Mouse (Mus musculus) colon, adult 2 months (tissue): Measurements from ENCODE around the gene B830017H08Rik. TPM values are rescaled to one million over a fixed set of nuclear protein-coding genes. Genes with fewer than 3 reads are reported as not detected.

Source experiments
- polyA plus RNA-seq: library from polyadenylated mRNA; depleted of rRNA; stranded (reverse); fragments of >200 nt; gene quantifications from 2 replicates; pipeline ENCODE4 v1.2.3, GENCODE M21; 2012; rRNA removed

The B830017H08Rik gene
- polyA plus RNA-seq, result not detected in 2 replicates

GRCm38 (mm10) chr16:17832821-17833220 lies at the start of gene B830017H08Rik:
Gene B830017H08Rik (plus strand): TSS chr16:17833121.

DNA sequence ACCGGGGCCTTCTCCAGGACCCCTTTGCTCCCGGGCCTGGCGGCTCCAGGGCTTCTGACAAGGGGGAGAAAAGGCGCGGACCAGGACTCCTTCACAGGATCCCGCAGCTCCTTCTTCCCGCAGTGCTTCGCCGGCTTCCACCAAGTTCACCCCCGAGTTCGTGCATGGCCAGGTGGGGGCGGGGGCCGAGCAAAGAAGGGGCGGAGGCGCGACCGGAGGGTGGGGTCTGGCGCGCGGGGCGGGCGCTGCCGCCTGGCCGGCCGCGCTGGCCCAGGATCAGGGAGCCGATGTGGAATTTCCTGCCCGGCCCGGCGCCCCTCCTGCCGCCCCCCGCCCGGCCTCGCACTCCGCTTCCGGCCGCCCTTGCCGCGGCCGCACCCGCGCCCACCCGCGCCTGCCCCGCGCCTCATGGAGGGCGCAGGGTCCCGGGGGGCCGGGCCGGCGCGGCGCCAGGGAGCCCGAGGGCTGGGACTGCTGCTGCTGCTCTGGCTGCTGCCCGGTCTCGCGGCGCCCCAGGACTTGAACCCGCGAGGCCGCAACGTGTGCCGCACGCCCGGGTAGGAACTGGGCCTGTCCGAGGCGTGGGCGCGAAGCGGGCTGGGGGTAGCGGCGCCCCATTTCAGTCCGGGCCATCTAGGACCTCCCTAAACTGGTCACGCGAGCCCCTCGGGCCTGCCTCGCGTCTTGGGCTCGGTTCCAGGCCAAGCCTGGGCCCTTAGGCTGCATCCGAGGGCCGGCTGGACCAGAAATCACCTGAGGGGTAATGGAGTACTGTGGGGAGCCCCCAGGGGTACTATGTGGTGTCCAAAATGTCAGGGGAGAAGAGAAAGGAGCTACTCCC lies 35.7 kb upstream of the B830017H08Rik start, which contains the start of gene Scarf2:
TSS of gene Scarf2 (plus strand) at position 312 of the 841 bp plus-strand sequence.

GRCm38 (mm10) chr16:17838051-17838450 lies 5.1 kb downstream of the B830017H08Rik start, which contains the start of gene Car15:
Gene Car15 (minus strand): TSS chr16:17838364.

Other genes with a start within 250 kb of the B830017H08Rik start
- 42.4 and 57.8 TPM in 2 replicates for gene Slc7a4, start 249.9 kb upstream of the B830017H08Rik start, polyA plus RNA-seq
- gene Smpd4, start 213.8 kb upstream of the B830017H08Rik start, polyA plus RNA-seq, result 39.0 and 43.5 TPM in 2 replicates
- 1.4 and 2.2 TPM in 2 replicates for gene Ccdc74a, start 186.7 kb upstream of the B830017H08Rik start, polyA plus RNA-seq
- gene Med15, start 100.2 kb upstream of the B830017H08Rik start, polyA plus RNA-seq, result 133 and 153 TPM in 2 replicates
- gene Klhl22, start 73.5 kb upstream of the B830017H08Rik start, polyA plus RNA-seq, result 63.7 and 64.9 TPM in 2 replicates
- gene Scarf2, start 35.8 kb upstream of the B830017H08Rik start, polyA plus RNA-seq, result 60.4 and 61.4 TPM in 2 replicates
- gene Car15, start 5.2 kb downstream of the B830017H08Rik start, polyA plus RNA-seq, result 14.2 and 14.9 TPM in 2 replicates
- gene Gm20518, start 58.5 kb downstream of the B830017H08Rik start, polyA plus RNA-seq, result 1.9 and 2.5 TPM in 2 replicates
- gene Tssk1, start 61.1 kb downstream of the B830017H08Rik start, polyA plus RNA-seq, result 0.02 and 0.10 TPM in 2 replicates
- 156 and 191 TPM in 2 replicates for gene Dgcr2, start 65.4 kb downstream of the B830017H08Rik start, polyA plus RNA-seq
- not detected in 2 replicates for gene Tssk2, start 65.5 kb downstream of the B830017H08Rik start, polyA plus RNA-seq
- gene Ess2, start 78.2 kb downstream of the B830017H08Rik start, polyA plus RNA-seq, result 17.4 and 18.7 TPM in 2 replicates
- gene Gsc2, start 81.9 kb downstream of the B830017H08Rik start, polyA plus RNA-seq, result not detected in 2 replicates
- gene Slc25a1, start 95.1 kb downstream of the B830017H08Rik start, polyA plus RNA-seq, result 164 and 192 TPM in 2 replicates
- not detected in 2 replicates for gene Vpreb2, start 147.3 kb downstream of the B830017H08Rik start, polyA plus RNA-seq
- 66.8 and 71.8 TPM in 2 replicates for gene Dgcr6, start 219.7 kb downstream of the B830017H08Rik start, polyA plus RNA-seq